Mouse (Mus musculus) lung, postnatal 4 days (tissue): ENCODE data around the gene Kdf1.

ENCODE experiments used
- DNase-seq, 2 experiments: peaks; one replicate each; pipeline ENCODE4 v3.0.0; 2021

The Kdf1 gene

GRCm38 (mm10) chr4:133553448-133554330, 34.9 kb downstream of the Kdf1 start:
- no peak for DNase-seq

GRCm38 (mm10) chr4:133557041-133557717, 38.4 kb downstream of the Kdf1 start:
- DNase-seq: no peak

GRCm38 (mm10) chr4:133559846-133560245, 41.1 kb downstream of the Kdf1 start:
- DNase-seq: no peak

- no peak for DNase-seq
Measured at GRCm38 (mm10) chr4:133561622-133562021, 42.9 kb downstream of the Kdf1 start.

- DNase-seq: no peak
Measured at GRCm38 (mm10) chr4:133563123-133563571, 44.4 kb downstream of the Kdf1 start.

- DNase-seq: no peak
Measured at GRCm38 (mm10) chr4:133567251-133567650, 48.5 kb downstream of the Kdf1 start.

- DNase-seq: no peak
Measured at GRCm38 (mm10) chr4:133569291-133570065, 50.7 kb downstream of the Kdf1 start.

GRCm38 (mm10) chr4:133570066-133570466, 51.3 kb downstream of the Kdf1 start:
- DNase-seq: no peak

- DNase-seq: peak; percentile 93 to 94
Measured at GRCm38 (mm10) chr4:133574070-133574842, 55.5 kb downstream of the Kdf1 start, which contains the start of gene Gpatch3. Gpatch3 (plus strand) TSS chr4:133574745.

GRCm38 (mm10) chr4:133574843-133575202, 56.1 kb downstream of the Kdf1 start:
- no peak for DNase-seq

- DNase-seq: no peak
Measured at GRCm38 (mm10) chr4:133577983-133578382, 59.2 kb downstream of the Kdf1 start.
